Mouse (Mus musculus): ENCODE results near the gene Ppargc1a.

Ppargc1a gene

GRCm38 (mm10) chr5:51497910-51498517 is 69.5 kb downstream of the Ppargc1a start:
- no peak for DNase-seq (ENCODE audit: low spot score)

DNA sequence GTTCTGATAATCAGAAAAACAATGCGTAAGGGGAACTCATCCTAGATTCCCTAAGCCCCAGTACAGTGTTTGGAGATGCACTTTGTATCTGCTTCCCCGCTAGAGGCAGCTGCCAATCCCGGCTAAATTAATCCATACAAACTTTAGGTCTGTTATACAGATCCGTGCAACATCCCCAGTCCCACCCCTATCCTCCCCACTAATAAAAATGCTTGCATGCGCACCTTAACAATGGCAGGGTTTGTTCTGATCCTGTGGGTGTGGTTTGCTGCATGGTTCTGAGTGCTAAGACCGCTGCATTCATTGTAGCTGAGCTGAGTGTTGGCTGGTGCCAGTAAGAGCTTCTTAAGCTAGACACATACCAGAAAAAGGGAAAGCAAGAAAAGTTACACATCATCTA is 72.1 kb downstream of the Ppargc1a start:
- no peak for DNase-seq (ENCODE audit: low spot score)

DNA sequence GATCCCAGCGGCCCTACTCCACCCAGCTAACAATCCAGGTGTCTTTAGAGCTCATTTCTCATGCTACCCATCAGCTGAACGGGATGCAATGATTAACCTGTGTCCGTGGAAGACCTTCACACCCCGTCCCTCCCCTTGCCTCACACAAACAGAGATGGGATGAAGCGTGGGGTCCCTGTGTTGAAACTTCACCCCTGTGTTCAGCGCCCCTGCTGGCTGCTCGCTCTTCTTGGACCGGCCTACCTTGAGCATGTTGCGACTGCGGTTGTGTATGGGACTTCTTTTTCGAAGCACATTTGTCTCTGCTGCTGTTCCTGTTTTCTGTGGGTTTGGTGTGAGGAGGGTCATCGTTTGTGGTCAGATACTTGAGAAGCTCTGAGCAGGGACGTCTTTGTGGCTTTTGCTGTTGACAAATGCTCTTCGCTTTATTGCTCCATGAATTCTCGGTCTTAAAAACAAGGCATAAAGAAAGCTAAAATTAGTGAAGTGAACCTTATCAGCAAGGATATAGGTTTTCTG is 73.1 kb downstream of the Ppargc1a start:
- no peak for DNase-seq (ENCODE audit: low spot score)

DNA sequence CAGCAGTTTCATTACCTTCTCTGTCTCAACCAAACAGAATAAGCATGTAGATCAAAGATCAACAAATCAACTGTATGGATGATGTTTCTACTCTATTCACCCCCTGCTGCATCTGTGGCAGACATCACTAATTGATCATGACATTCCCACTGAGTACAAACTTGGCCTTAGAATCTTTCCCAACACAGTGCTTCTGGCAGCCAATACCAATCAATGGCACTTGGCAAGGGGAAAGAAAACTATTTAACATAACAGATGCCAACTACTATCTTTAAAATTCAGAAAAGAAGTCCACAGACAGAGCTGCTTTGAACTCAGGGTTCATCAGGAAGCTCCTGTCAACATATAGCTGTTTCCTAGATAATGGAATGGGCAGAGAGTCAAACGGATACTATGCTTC is 83.8 kb downstream of the Ppargc1a start:
- no peak for DNase-seq (ENCODE audit: low spot score)

- DNase-seq (ENCODE audit: low spot score) = no peak
Measured at GRCm38 (mm10) chr5:51479859-51480258, 87.7 kb downstream of the Ppargc1a start.

GRCm38 (mm10) chr5:51479456-51479855 is 88.1 kb downstream of the Ppargc1a start:
- no peak for DNase-seq (ENCODE audit: low spot score)

DNA sequence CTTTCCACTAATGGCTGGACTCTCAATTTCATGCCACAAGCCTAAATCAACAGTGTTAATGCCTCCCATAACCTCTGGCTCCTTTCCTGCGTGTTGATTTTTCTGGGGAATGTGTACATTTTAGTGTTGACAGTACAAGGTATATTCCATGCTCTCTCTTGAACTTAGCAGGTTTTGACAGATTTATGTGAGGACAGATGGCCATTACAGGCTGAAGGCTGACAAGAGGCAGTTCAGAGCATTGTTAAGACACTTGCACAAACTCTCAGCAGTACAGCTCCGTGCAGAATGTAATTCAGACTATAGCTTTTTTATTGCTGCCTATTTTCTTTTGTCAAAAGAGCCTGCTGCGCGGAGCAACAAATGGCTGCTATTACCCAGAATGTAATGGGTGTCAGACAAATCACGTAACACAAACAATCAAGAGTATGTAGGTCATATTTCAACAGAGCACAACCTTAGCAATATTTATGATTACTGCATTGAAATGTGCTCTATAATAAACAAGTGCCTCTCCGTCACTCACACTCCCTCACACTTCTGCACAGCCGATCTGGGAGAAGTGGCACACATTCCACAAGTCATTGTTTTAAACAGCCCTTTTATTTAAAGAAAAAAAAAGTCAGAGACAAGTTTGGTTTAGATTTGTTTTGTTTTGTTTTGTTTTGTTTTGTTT is 89.1 kb downstream of the Ppargc1a start:
- no peak for DNase-seq (ENCODE audit: low spot score)

DNA sequence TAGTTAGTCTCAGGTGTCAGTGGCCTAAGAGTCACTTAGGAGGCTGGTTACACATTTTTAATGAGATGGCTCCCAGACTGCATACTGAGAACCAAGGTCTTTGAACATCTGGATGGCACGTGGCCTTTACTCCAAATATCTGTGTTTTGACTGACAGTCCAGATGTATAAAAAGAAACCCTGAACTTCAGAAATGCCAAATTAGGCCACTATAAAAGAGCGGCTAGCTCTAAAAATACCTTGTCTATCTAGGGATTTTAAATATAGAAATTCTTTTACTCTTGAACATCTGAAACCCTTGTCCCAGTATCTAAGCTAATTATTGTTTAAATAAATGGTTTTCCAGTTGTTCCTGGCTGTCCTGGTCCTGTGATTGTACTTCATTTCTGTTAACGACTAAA is 90.4 kb downstream of the Ppargc1a start:
- DNase-seq (ENCODE audit: low spot score) = no peak

DNA sequence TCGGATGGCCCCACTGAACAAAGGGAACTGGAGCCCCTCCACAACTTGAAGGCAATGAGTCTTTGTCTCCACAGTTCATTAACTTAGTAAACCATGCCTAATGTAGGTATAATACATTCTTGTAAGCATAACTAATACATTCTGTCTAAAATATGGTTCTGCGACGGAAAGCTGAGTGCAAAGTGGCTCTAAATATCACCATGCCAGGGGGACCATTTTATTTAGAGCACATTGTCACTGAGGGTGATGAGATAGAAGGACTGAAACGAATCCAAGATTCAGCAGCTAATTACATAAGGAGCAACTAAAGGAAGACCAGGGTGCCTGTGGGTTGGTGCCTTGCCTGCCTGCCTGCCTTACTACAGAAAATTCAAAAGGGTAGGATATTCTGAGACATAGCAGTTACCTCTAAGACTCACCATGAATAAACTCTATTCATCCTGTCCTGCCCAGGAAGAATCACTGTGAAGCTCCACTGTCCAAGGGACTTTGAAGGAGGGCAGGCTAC is 92.4 kb downstream of the Ppargc1a start:
- DNase-seq (ENCODE audit: low spot score) = no peak

DNA sequence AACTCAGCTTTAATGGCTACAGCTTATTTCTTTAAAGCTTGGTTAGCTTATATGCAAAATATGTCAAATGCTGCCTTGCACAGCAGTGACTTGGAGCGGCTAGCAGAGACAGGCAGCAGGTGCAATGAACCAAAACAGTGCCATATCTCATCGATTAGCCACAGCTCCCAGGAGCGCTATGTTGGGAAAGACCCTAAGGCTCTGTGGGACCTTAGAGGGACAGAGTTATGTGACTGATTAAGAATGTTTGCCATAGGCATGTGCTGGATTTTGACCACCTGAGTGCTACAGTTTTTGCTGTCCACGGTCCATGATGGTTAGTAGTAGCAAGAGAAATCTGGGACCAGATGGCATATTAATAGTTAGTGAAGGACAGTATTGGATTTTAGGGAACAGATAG is 95.9 kb downstream of the Ppargc1a start:
- no peak for DNase-seq (ENCODE audit: low spot score)

GRCm38 (mm10) chr5:51466036-51466435 is 101.5 kb downstream of the Ppargc1a start:
- DNase-seq (ENCODE audit: low spot score) = no peak

DNA sequence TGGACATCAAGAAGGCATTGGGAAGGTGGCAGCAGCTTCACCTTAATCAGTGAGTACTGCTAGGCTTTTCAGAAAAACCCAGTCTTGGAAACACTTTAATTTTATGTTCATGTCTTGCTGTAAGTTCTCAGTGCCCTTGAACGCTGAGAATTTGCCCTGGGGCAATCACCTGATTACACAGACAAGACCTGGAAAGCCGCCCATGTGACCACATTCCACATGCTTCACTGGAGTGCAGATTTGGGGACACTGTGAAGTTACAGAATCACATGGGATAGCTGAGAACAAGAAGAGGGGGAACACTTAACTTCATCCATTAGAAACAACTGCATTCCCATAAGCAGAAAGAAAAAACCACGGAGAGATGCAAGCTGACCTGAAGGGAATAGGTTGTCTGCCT is 115.5 kb downstream of the Ppargc1a start:
- no peak for DNase-seq (ENCODE audit: low spot score)

DNA sequence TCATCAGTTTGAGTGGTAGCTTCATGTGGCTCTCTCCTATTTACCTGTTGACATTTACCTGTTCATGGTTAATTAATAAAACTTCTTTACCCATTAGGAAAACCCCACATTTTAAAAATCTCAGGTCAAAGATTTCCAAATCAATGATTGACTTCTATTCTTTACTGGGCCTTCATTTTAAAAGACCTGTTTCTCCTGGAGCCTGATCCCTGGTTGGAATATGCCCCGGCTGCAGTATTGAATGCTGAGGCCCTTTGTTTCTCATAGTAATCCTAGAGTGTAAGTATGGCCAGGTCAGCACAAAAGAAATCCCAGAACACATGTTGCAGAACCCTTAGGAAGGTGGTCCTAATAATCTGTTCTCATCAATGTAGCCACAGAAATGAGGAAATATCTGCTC is 119.9 kb downstream of the Ppargc1a start:
- no peak for DNase-seq (ENCODE audit: low spot score)

DNA sequence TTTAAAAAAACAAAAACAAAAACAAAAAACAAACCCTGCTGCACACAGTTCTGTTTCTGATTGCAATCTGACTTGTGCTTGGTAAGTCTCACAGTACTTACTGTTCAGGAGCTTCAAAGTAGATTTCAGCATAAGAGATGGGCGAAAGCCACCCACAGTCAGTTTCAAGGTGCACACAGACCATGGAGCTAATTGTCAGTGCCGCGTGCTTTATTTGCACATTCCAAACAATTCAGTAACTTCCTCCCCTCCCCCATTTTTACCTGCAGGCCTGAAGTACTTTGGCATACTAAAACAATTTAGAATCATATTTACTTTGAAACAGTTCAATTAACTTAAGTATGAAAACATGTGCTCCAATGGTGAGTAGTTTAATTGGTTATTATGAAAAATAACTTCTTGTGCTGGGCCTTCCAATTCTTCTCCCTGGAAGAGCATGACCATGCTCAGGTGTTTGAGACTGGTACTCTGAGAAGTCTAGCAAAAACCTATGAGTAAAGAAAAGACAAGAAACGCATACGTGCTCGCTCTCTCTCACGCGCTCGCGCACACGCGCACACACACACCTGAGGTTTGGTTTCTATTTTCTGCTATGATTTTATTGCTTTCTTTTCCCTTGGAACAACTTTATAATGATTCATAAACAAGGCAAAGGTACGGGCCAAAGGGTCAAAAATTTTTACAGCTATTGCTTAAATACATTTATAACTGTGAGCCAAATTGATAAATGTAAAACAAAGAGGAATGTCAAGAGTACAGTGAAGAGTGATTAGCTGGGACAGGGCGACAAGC is 121.0 kb downstream of the Ppargc1a start:
- DNase-seq (ENCODE audit: low spot score) = no peak

DNA sequence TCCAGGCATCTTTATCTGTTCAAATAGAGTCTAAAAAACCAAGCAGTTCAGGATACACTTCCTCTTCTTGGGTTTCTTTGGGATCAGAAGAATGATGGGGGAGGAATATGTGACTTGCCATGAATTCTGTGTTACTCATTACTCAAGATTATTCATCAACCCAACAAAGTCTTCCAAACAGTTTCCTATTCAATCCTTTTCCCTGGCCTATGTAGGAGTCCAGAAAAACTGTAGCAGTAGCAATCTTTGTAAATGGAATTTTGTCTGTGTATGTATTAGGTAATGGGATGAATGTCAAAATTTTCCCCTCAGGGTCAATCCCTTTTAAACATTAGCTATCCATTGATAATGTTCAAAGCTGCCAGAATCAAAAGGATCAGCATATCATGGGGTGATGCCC is 121.8 kb downstream of the Ppargc1a start:
- no peak for DNase-seq (ENCODE audit: low spot score)

GRCm38 (mm10) chr5:51439773-51440172 is 127.8 kb downstream of the Ppargc1a start:
- DNase-seq (ENCODE audit: low spot score) = no peak

DNA sequence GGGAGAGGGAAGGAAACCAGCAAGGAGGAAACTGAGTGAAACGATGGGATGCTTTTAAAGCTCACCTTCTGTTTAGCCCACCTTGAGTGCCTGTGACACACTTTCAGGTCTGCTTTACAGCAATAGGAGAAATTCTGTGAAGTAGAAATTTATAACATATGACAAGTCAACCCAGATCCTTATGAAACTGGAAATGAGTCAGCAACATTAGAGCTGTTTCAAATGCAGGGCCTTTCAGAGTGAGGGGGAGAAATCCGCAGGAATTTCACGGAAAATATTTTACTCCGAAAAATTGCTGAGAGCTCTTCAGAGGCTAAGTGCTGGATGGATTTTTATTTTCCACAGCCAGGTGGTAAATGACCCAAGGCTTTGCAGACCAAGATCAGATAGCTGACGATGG is 133.6 kb downstream of the Ppargc1a start:
- DNase-seq (ENCODE audit: low spot score) = no peak

DNA sequence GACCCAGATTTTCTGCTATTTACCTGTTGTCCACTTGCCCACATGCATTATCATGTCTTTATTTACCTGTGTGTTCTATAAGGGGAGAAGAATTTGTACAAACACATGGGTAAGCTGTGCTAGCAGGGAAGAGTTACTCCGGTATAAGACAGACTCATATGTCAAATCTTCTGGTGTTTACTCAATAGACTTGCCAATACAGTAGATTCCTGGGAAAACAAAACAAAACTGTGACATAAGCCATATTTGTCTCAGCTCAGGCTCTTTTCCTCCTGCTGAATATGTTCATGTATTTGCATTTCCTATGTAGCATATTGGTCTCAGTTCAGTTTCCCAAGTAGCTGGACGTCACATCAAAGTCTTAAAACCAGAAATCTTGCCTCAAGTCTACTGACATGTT is 135.0 kb downstream of the Ppargc1a start:
- no peak for DNase-seq (ENCODE audit: low spot score)

DNA sequence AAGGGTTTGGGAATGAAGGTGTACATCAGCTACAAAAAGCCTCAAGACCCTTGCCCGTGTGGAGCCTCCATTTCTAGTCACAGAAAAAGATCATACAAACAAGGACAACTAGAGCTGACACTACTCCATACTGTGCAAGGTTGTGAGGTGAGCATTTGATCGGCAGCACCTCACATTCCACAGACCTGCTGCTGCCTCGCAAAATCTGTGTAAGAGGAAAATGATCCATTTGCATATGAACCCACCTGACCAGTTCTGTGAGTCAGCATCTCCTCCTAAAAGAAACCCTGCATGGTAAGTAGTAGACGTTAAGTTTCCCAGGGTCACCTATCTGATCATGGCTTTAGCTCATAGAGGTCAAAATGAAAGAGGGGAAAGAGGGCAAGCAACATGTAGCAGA is 135.5 kb downstream of the Ppargc1a start:
- no peak for DNase-seq (ENCODE audit: low spot score)

DNA sequence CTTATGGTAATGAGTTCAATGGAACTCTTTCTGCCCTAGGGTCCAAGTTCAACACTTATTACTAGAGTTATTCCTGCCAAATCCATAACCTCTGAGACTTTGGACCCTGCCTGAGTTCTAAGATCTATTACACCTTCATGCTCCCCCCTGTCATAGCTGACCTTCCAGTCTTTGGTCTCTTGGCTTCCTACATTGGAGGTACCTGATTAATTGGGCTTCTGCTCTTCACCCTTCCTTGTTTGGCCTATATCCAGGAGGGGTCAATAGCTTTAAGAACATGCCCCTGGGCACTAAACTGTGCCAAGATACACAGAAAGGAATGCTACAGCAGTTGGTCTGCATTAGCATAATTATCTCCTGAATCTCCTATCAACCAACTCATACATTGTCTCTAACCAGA is 141.1 kb downstream of the Ppargc1a start:
- no peak for DNase-seq (ENCODE audit: low spot score)

GRCm38 (mm10) chr5:51416377-51416776 is 151.1 kb downstream of the Ppargc1a start:
- DNase-seq (ENCODE audit: low spot score) = no peak

DNA sequence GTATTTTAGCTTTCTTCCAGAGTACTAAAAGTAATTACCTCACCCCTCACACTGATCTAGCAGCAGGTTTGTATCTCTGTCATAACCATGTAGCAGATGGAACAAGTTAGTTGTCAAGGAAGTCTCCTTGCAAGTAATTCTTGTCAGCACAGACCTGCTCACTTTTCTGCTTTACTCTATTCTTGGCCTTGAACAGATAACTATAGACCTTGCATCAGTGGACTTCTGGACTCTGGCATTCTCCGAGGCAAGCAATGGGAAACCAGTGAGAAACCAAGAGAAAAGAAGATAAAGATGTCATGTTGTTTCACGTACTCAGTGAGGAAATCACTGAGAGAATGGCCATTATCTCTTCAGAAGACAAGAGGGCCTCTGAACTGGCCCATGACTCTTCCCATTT is 152.1 kb downstream of the Ppargc1a start:
- no peak for DNase-seq (ENCODE audit: low spot score)

All from ovary, adult 18-20 months (tissue).